Mouse (Mus musculus) gastrocnemius, postnatal 36 days (tissue): ENCODE data around the gene Vezf1. TPM values are rescaled to one million over a fixed set of nuclear protein-coding genes. Genes with fewer than 3 reads are reported as not detected.
A peak's percentile ranks its signal among the peaks of the same experiment; 100 is the strongest.

Source experiments
- DNase-seq, 2 experiments: peaks; one replicate each; pipeline ENCODE4 v3.0.0; 2022
- intact Hi-C: fragments of 180-260 bp; cut with DNase I; formaldehyde crosslinking; loops from one replicate; pipeline ENCODE4 v1.15.1; 2025
- total RNA-seq, 2 experiments: library from RNA; stranded (reverse); gene quantifications; 2 replicates each; pipeline ENCODE4 v1.2.3; 2021

The Vezf1 gene
- total RNA-seq, 2 experiments from 2014 or later, result 50.0 to 71.2 TPM

DNA sequence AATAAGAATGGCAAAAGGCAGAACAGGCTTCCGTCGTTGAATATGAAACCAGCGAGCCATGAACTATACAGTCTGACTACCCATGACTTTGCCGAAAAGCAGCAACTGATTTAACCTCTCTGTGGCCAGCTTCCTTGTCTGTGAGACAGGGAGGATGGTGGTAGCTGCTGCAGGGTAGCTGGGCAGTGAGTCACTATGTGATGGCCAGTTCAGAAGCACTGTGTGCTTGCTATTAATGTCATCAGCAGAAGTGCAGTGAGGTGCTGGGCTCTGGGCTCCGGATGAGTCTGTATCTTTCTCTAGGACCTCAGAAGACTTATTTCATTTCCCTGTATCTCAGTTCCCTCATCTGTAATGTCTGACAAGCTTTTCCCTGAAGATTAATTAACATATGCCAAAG lies 22.2 kb downstream of the Vezf1 start:
- DNase-seq, result no peak

DNA sequence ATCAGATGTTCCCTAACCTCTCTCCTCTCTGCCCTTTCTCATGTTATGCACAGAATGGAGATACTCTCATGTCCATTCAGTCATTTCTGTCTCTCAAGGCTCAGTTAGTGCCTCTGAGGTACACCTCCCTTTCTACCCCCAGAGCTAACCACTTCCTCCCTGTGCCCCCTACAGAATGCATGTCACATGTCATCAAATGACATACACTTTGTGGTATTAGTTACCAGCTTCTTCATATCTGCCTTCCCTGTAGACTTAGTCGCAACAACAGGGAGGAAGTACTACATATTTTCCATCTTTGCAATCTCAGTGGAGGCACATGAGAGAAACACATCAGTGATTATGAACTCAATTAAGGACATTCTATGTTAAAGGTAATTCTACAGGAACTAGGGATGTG lies 23.9 kb downstream of the Vezf1 start:
- intact Hi-C loops, result no loop called here
- no peak for DNase-seq

More for the DNA sequence above, 22.2 kb downstream of the Vezf1 start:
- intact Hi-C loops, result no loop called here

DNA sequence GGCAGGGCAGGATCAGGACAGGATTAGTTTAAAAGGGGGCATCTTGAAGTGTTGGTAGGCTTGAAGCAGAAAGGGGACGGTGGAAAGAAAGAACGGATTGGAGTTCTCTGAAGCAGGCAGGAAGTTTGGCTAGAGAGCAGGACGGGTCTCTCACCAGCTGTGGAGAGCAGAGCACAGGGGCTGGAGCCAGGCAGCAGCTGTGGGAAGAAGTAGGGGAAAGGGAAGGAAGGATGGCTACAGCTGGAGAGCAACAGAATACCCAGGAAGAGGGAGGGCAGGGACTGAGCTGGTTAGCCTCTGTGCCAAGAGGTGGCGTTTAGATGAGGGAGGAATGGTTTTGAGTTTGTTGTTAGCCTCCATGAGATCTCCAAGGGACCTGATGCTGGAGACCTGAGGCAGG lies 29.1 kb downstream of the Vezf1 start:
- intact Hi-C loops, result no loop called here
- DNase-seq, result peak in 1 of 2 experiments; percentile 33

GRCm38 (mm10) chr11:88098021-88098729 lies 30.1 kb downstream of the Vezf1 start, which contains the start of gene Cuedc1:
Cuedc1 (plus strand) TSS chr11:88098058.
- intact Hi-C loops, result no loop called here

GRCm38 (mm10) chr11:88098787-88099598 lies 30.9 kb downstream of the Vezf1 start:
- intact Hi-C loops, result no loop called here
- DNase-seq, result peak; percentile 60 to 75

More at GRCm38 (mm10) chr11:88098021-88098729, 30.1 kb downstream of the Vezf1 start, which contains the start of gene Cuedc1:
- no peak for DNase-seq

- peak; percentile 76 to 83 for DNase-seq
- intact Hi-C loops, result no loop called here
Observed at GRCm38 (mm10) chr11:88099599-88100023, 31.5 kb downstream of the Vezf1 start.

GRCm38 (mm10) chr11:88100170-88100569 lies 32.1 kb downstream of the Vezf1 start:
- DNase-seq, result no peak
- intact Hi-C loops, result no loop called here

GRCm38 (mm10) chr11:88103214-88103941 lies 35.3 kb downstream of the Vezf1 start:
- intact Hi-C loops, result no loop called here
- DNase-seq, result no peak

DNA sequence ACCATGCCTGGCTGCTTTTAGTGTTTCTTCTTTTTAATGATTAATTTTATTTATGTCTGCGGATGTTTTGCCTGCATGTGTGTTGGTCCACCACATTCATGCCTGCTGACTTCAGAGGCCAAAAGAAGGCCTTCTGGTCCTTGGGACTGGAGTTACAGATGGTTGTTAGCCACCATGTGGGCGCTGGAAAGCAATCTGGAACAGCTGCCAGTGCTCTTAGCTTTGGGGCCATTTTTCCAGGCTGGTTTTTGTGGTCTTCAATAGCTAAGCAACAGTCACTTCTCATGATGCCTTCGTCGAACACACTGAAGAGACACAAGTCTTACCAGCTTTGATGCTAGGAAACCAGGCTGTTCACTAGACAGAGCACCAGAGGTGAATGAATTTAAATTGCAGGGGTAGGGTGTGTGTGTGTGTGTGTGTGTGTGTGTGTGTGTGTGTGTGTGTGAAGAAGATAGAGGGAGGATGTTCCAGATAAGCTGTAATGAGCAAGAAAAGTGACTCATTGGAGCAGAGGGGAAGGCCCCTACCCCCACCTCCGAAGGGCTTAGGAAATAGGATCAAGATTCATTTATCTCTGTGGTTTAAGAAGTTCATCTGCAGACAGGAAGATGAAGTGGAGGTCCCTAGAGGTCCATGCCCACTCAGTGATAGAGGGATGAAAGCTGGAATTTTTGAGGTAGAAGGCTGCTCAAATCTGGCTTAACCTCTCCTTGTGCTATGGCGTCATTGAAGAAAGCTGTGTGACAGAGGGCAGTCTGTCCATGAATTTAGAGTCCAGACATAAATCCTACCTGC lies 37.6 kb downstream of the Vezf1 start:
- no peak for DNase-seq
- intact Hi-C loops, result loop anchor here (5.0 kb wide), 1 partner anchor 33 kb away; no protein-coding TSS in a partner anchor

DNA sequence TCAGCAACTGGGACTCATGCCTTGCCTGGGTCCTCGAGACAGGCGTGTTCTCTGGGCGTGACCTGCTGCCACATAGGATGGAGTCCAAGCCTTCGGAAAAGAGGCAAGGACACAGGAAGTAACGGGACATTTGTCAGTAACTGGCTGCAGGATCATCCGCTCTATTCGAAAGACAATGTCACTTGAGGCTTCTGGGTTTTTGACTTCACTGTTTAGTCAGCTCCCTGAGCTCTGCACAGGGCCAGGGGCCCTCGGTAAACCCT lies 38.1 kb downstream of the Vezf1 start:
- intact Hi-C loops, result loop anchor here (5.0 kb wide), 1 partner anchor 34 kb away; no protein-coding TSS in a partner anchor
- no peak for DNase-seq

- no peak for DNase-seq
- intact Hi-C loops, result loop anchor here (5.0 kb wide), 1 partner anchor 35 kb away; no protein-coding TSS in a partner anchor
Observed at GRCm38 (mm10) chr11:88107365-88107764, 39.3 kb downstream of the Vezf1 start.

DNA sequence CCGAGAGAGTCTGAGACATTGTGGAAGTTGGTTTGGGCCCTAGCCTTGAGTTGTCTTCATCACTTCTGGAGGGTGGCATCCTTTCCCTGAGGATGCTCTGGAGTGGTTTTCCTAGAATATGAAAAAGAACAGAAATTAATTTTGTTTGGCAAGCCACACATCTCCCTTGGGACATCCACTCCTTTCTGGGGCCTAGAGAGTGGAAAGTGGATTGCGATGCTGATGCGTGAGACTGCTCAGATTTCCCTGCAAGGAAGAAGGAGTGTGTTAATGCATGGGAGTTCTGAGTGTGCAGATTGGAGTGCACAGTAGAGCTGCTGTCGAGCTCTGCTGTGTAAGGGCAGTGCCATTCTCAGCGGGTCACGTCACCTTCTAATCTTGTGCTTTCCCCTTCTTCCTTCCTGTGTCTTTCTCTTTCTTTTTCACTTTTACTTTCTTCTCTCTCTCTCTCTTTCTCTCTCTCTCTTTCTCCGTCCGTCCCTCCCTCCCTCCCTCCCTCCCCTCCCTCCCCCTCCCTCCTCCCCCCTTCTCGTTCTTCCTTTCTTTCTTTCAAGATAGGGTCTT lies 42.0 kb downstream of the Vezf1 start:
- no peak for DNase-seq
- intact Hi-C loops, result no loop called here

- intact Hi-C loops, result no loop called here
- DNase-seq, result no peak
Observed at GRCm38 (mm10) chr11:88112078-88112477, 44.0 kb downstream of the Vezf1 start.

DNA sequence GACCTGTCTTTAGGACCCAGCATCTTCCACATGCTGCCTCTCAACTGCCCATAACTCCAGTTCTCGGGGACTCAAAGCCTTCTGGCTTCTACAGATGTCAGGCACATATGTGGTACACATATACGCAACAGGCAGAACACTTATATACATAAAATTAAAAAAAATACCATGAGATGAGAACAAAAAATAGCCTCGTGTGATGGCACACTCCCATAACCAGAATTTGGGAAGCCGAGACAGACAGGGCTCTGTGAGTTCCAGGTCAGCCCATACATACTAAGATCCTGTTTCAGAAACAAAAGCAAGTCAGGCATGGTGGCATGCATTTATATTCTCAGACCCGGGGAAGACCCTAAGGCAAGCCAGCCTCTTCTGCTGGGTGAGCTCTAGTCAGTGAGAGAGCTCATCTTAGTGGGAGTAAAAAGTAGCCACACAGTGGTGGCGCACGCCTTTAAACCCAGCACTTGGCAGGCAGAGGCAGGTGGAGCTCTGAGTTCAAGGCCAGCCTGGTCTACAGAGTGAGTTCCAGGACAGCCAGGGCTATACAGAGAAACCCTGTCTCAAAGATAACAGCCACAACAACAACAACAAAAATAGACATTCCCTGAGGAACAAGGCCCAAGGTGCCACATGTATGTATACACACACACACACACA lies 44.7 kb downstream of the Vezf1 start:
- DNase-seq, result no peak
- intact Hi-C loops, result no loop called here

DNA sequence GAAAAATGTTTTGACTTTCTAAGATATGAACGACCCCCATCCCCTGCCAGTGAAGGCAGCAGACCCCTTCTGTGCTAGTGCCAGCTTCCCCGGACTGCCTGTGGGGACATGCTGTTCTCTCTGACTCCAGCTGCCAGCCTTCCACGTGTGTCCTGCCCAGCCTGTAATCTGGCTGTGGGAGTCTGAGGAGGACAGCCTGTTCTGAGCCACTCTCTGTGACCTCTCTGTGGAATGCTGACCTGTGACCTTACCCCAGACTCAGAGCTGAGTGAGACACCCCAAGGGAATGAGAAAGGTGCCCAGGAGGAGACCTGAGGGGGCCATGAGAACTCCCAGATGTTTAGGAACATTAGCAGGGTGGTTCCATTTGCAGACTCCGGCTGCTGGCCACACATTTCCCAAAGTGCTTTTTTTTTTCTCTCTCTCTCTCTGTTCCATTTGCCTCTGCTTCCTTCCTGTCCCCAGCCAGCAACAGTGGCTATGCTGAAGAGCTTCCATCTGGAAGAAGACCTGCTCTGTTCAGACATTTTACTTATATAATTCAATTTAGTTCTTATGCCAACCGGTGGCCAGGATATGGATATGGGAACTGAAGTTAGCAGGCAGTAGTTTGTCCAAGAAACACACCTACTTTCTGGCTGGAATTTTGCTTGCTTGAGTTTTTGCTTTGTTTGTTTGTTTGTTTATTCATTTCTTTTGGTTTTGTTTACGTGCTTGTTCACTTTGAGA lies 45.6 kb downstream of the Vezf1 start:
- DNase-seq, result peak; percentile 50 to 66
- intact Hi-C loops, result no loop called here

DNA sequence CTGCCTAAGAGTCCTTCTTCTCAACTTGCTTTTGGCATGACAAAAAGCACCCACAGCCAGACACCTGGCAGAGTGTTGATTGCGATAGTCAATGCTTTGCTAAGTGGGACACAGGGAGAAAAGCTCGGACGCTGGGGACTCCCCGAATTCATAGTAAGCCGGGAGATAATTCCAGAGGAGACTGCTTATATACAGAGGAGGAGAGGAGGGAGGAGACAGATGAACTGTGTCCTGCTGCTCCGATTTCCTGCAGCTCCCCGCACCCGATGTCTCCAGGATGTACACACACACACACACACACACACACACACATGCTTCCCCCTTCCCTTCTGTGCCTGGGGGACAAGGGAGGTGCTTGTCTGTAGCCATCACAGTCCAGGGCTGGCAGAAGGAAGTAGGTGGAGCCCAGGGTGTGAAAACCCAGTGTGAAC lies 46.8 kb downstream of the Vezf1 start:
- intact Hi-C loops, result loop anchor here (5.0 kb wide), 1 partner anchor 42 kb away; no protein-coding TSS in a partner anchor
- DNase-seq, result peak; percentile 39 to 56

- no peak for DNase-seq
- intact Hi-C loops, result loop anchor here (5.0 kb wide), 1 partner anchor 41 kb away; no protein-coding TSS in a partner anchor
Observed at GRCm38 (mm10) chr11:88116568-88116967, 48.5 kb downstream of the Vezf1 start.

- DNase-seq, result no peak
Observed at GRCm38 (mm10) chr11:88117356-88118090, 49.4 kb downstream of the Vezf1 start.

More at GRCm38 (mm10) chr11:88117356-88118090, 49.4 kb downstream of the Vezf1 start:
- intact Hi-C loops, result loop anchor here (5.0 kb wide), 1 partner anchor 40 kb away; no protein-coding TSS in a partner anchor
